Mouse (Mus musculus): Measurements from ENCODE around the gene Gh. TPM values are rescaled to one million over a fixed set of nuclear protein-coding genes. Genes with fewer than 3 reads are reported as not detected.
A peak's percentile ranks its signal among the peaks of the same experiment; 100 is the strongest.

Gh gene
- polyA plus RNA-seq, 1 experiment: not detected

DNA sequence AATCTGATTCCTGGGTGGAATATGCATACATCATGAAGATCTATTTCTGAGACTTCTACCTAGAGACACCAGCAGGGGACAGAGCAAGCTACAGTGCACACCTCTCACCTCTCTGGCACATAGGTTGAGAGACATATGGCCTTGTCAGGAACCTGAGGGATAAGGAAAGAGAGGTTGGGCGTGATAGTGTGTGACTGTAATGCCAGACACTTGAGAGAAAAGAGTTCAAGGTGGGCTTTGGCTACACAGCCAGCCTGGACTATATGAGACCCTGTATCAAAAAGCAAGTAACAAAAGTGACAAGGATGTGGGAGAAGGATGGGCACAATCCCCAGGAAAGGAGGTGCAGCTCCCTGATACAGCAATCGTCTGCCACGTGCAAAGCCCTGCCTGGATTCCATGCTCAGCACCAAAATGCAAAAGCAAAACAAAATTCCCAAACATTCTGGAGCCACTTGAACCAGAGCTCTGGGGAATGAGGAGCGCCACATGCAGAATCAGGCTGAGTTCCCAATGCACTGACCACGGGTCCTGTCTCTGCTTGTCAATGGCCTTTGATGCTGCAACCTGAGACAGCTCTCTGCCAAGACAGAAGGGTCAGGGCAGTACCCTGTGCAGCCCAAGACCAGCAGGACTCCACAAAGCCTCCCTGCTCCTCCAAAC is 30.4 kb downstream of the Gh start:
- H3K27ac ChIP-seq (ENCODE audit: control insufficient read depth, insufficient read depth, low read depth, low read length): peak overlapping the region; percentile 97
- H3K4me3 ChIP-seq (ENCODE audit: control insufficient read depth, low read depth, low read length): peak overlapping the region; percentile 92
- TF ChIP-seq POLR2A (IDR thresholded peaks at IDR 0.05; ENCODE audit: control insufficient read depth, low read depth, low read length) (no peak), CTCF (IDR thresholded peaks at IDR 0.05; ENCODE audit: control insufficient read depth, insufficient read depth, insufficient replicate concordance, low read depth, low read length) (no peak)
- peaks cover 34% of the 10 kb centered on the region for H3K4me1 ChIP-seq (ENCODE audit: control insufficient read depth, insufficient read depth, low read length)
- no peaks in the 10 kb centered on the region for H3K36me3 ChIP-seq (ENCODE audit: control insufficient read depth, insufficient read depth, low read length)
- H3K27me3 ChIP-seq (ENCODE audit: control insufficient read depth, insufficient read depth, low read length): no peaks in the 10 kb centered on the region

DNA sequence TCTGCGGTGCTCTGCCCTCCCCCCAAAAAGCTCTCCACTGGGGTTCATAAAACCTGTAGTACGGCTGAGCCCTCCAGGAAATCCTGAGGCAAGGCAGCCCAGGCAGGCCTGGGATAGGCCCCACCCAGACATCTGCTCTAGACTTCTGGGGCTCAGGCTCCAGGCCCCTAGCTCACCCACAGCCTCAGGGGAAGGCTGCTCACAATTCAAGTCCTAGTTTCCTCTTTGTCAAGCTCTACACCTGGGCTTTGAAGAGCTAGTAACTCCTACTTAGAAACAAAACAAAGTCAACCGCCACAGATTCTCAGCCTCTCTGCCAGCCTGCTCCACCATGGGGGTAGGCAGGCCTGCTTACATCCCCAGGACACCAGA is 32.6 kb downstream of the Gh start:
- Histone ChIP-seq H3K27me3 (ENCODE audit: control insufficient read depth, insufficient read depth, low read length) (no peaks in the 10 kb centered on the region), H3K36me3 (ENCODE audit: control insufficient read depth, insufficient read depth, low read length) (peaks cover 3% of the 10 kb centered on the region; the same call in 1 of the 2 replicates), H3K4me1 (ENCODE audit: control insufficient read depth, insufficient read depth, low read length) (peaks cover 21% of the 10 kb centered on the region), H3K27ac (ENCODE audit: control insufficient read depth, insufficient read depth, low read depth, low read length) (peak overlapping the region; percentile 76), H3K4me3 (ENCODE audit: control insufficient read depth, low read depth, low read length) (no peak overlapping the region)
- TF ChIP-seq CTCF (IDR thresholded peaks at IDR 0.05; ENCODE audit: control insufficient read depth, insufficient read depth, insufficient replicate concordance, low read depth, low read length) (no peak), POLR2A (IDR thresholded peaks at IDR 0.05; ENCODE audit: control insufficient read depth, low read depth, low read length) (no peak)

DNA sequence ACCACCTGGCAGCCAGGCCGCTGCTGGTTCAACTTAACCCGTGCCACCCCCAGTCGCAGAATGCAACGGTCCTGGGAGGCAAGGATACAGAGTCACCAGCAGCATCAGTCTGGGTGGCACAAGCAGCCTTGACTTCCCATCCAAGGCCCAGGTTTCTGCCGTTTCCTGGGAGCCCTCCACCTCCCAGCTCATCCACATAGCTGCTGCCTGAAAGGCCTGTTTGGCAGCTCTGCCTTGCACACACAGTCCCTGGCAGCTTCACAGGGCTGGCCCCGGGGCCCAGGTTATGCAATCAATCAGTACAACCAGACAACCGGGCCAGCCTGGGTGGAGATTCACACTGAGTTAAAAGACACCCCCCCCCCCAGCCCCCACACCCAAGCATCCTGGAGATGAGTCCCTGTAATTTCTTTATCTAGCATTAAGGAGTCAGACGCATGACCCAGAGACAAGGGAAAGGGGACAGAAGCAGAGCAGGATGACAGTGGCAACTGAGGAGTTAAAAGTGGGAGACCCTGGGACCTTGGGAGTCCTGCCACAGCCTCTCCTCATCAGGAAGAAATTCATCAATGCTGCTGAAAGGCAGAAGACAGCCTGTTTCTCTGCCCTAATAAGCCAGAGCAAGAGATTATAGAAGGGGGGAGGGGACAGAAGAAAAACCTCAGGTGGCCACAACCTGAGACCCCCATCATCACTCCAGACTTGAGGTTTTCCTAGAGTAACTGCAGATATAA is 33.2 kb downstream of the Gh start:
- no peak for TF ChIP-seq POLR2A (IDR thresholded peaks at IDR 0.05; ENCODE audit: control insufficient read depth, low read depth, low read length)
- TF ChIP-seq CTCF (IDR thresholded peaks at IDR 0.05; ENCODE audit: control insufficient read depth, insufficient read depth, insufficient replicate concordance, low read depth, low read length): no peak
- Histone ChIP-seq H3K4me3 (ENCODE audit: control insufficient read depth, low read depth, low read length) (no peak overlapping the region), H3K27ac (ENCODE audit: control insufficient read depth, insufficient read depth, low read depth, low read length) (peak overlapping the region; percentile 76), H3K4me1 (ENCODE audit: control insufficient read depth, insufficient read depth, low read length) (peaks cover 18% of the 10 kb centered on the region), H3K27me3 (ENCODE audit: control insufficient read depth, insufficient read depth, low read length) (no peaks in the 10 kb centered on the region), H3K36me3 (ENCODE audit: control insufficient read depth, insufficient read depth, low read length) (peaks cover 3% of the 10 kb centered on the region; the same call in 1 of the 2 replicates)

DNA sequence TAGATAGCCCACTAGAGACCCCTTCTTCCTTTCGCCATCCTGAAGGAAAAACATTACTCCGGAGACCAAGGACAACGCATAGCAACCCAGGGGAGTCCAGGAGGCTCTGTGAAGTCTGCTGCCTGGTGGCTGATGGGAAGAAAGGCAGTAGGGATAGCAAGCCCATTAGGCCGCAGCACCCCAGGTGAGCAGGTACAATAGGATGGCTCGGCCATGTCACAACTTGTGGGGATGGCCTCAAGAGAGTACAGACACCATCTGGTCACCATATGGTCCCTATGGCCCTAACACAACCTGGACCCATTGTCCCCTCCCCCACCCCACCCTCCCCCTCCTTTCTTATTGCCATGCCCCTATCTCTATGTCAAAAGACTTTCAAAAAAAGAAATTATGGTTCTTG is 33.8 kb downstream of the Gh start:
- H3K27ac ChIP-seq (ENCODE audit: control insufficient read depth, insufficient read depth, low read depth, low read length): peak overlapping the region; percentile 8
- H3K27me3 ChIP-seq (ENCODE audit: control insufficient read depth, insufficient read depth, low read length): no peaks in the 10 kb centered on the region
- peaks cover 3% of the 10 kb centered on the region; the same call in 1 of the 2 replicates for H3K36me3 ChIP-seq (ENCODE audit: control insufficient read depth, insufficient read depth, low read length)
- no peak overlapping the region for H3K4me3 ChIP-seq (ENCODE audit: control insufficient read depth, low read depth, low read length)
- peaks cover 16% of the 10 kb centered on the region for H3K4me1 ChIP-seq (ENCODE audit: control insufficient read depth, insufficient read depth, low read length)
- TF ChIP-seq CTCF (IDR thresholded peaks at IDR 0.05; ENCODE audit: control insufficient read depth, insufficient read depth, insufficient replicate concordance, low read depth, low read length): no peak

DNA sequence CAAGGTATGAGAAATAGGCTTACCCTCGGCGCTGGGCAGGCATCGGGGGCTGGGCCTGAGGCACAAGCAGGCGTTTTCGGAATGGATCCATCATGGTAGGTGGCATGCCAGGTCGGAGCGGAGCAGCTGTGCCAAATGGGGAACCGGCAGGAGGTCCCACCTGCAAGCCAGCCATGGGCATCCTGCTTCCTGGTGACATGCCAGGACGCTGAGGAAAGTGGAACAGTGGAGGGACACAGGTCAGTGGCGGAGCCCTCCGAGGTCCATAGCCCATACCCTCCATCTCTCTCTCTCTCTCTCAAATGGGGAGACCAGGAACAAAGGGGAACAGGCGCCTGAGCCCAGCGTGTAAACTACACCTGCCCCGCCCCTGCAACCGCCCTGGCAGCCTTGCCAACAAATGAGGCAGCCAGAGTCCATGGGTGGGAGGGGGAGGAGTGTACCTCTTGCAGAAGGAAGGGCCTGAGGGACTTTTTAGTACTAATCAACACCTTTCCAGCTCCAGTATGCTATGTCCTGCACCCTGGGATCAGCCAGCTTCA is 34.3 kb downstream of the Gh start:
- TF ChIP-seq POLR2A (IDR thresholded peaks at IDR 0.05; ENCODE audit: control insufficient read depth, low read depth, low read length): no peak
- no peak for TF ChIP-seq CTCF (IDR thresholded peaks at IDR 0.05; ENCODE audit: control insufficient read depth, insufficient read depth, insufficient replicate concordance, low read depth, low read length)
- no peak overlapping the region for H3K4me3 ChIP-seq (ENCODE audit: control insufficient read depth, low read depth, low read length)
- peak overlapping the region; percentile 8 for H3K27ac ChIP-seq (ENCODE audit: control insufficient read depth, insufficient read depth, low read depth, low read length)
- H3K36me3 ChIP-seq (ENCODE audit: control insufficient read depth, insufficient read depth, low read length): peaks cover 3% of the 10 kb centered on the region
- H3K27me3 ChIP-seq (ENCODE audit: control insufficient read depth, insufficient read depth, low read length): no peaks in the 10 kb centered on the region
- H3K4me1 ChIP-seq (ENCODE audit: control insufficient read depth, insufficient read depth, low read length): peaks cover 16% of the 10 kb centered on the region

DNA sequence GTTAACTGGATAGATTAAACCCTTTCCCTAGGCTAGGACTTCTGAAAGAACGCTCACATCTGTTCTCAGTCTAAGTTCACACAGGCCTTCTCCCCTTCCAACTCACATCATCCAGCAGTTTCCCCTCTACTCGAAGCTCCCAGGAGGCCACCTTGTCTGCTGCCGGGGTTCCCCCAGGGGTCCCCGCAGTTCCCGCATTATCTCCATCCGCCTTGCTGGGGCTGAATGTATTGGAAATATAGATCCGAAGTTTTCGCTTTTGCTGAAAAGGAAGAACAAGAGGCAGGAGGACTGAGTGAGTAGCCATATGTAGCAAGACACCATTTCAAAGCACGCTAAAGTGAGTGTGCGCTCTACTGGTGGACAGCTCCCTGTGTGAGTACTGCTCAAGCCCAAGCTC is 35.2 kb downstream of the Gh start:
- peaks cover 11% of the 10 kb centered on the region for H3K4me1 ChIP-seq (ENCODE audit: control insufficient read depth, insufficient read depth, low read length)
- no peaks in the 10 kb centered on the region for H3K27me3 ChIP-seq (ENCODE audit: control insufficient read depth, insufficient read depth, low read length)
- no peak overlapping the region for H3K4me3 ChIP-seq (ENCODE audit: control insufficient read depth, low read depth, low read length)
- TF ChIP-seq CTCF (IDR thresholded peaks at IDR 0.05; ENCODE audit: control insufficient read depth, insufficient read depth, insufficient replicate concordance, low read depth, low read length) (no peak), POLR2A (IDR thresholded peaks at IDR 0.05; ENCODE audit: control insufficient read depth, low read depth, low read length) (no peak)
- no peak overlapping the region for H3K27ac ChIP-seq (ENCODE audit: control insufficient read depth, insufficient read depth, low read depth, low read length)
- peaks cover 3% of the 10 kb centered on the region for H3K36me3 ChIP-seq (ENCODE audit: control insufficient read depth, insufficient read depth, low read length)

DNA sequence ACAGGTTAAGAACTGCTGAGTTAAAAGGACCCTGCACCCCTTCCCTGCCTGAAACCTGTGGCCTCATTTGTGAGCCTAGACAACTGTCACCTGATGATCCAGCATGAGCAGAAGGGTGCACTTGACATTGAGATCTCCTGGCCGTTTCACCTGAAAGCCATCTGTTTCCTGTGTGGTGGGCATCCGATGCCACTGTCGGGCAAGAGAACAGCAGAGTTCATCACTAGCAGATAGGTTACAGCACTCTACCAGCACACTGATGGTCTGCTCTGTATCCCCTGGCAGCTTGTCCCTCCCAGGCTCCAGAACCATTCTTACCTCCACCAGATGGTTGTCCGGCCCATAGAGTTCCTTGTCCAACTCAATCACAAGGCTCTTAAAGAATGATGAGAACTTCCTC is 36.1 kb downstream of the Gh start:
- Histone ChIP-seq H3K27me3 (ENCODE audit: control insufficient read depth, insufficient read depth, low read length) (no peaks in the 10 kb centered on the region), H3K27ac (ENCODE audit: control insufficient read depth, insufficient read depth, low read depth, low read length) (no peak overlapping the region), H3K36me3 (ENCODE audit: control insufficient read depth, insufficient read depth, low read length) (peaks cover 3% of the 10 kb centered on the region), H3K4me1 (ENCODE audit: control insufficient read depth, insufficient read depth, low read length) (peaks cover 7% of the 10 kb centered on the region), H3K4me3 (ENCODE audit: control insufficient read depth, low read depth, low read length) (no peak overlapping the region)
- TF ChIP-seq POLR2A (IDR thresholded peaks at IDR 0.05; ENCODE audit: control insufficient read depth, low read depth, low read length) (no peak), CTCF (IDR thresholded peaks at IDR 0.05; ENCODE audit: control insufficient read depth, insufficient read depth, insufficient replicate concordance, low read depth, low read length) (no peak)
